Mouse (Mus musculus) liver, embryonic 15.5 days (tissue): ENCODE data around the gene Tmed1. TPM values are rescaled to one million over a fixed set of nuclear protein-coding genes. Genes with fewer than 3 reads are reported as not detected.
"Not testable (repeated sequence)": the region's sequence is repeated elsewhere in the genome, so short reads cannot be mapped to it uniquely, and the experiment has no call there.

Source experiments
- ATAC-seq: fragments of 200-750 bp; cut with Nextera tagmentation; 2 replicates; pipeline ENCODE4 v1.8.0; 2017; ENCODE audit warnings: moderate number of reproducible peaks, mild to moderate bottlenecking, moderate library complexity; ENCODE audit not compliant: insufficient read depth
- H3K27ac ChIP-seq: fragments of 300-500 bp; sonication (generic); replicated peaks from 2 replicates; pipeline ENCODE4 v1.5.1; 2015; ENCODE audit warnings: mild to moderate bottlenecking, inconsistent platforms
- H3K27me3 ChIP-seq: fragments of 300-500 bp; sonication (generic); 2 replicates; pipeline ENCODE4 v1.6.1; 2015; ENCODE audit warnings: mild to moderate bottlenecking, inconsistent platforms
- H3K36me3 ChIP-seq: fragments of 300-500 bp; sonication (generic); replicated peaks from 2 replicates; pipeline ENCODE4 v1.6.1; 2015; ENCODE audit warnings: moderate library complexity, mild to moderate bottlenecking, inconsistent platforms
- H3K4me1 ChIP-seq: fragments of 300-500 bp; sonication (generic); replicated peaks from 2 replicates; pipeline ENCODE4 v1.6.1; 2015; ENCODE audit warnings: inconsistent platforms
- H3K4me2 ChIP-seq: fragments of 300-500 bp; sonication (generic); 2 replicates; pipeline ENCODE4 v1.6.1; 2015; ENCODE audit warnings: moderate library complexity, mild to moderate bottlenecking, inconsistent platforms
- H3K4me3 ChIP-seq: fragments of 300-500 bp; sonication (generic); replicated peaks from 2 replicates; pipeline ENCODE4 v1.5.1; 2015; ENCODE audit warnings: mild to moderate bottlenecking, inconsistent platforms
- H3K9ac ChIP-seq: fragments of 300-500 bp; sonication (generic); 2 replicates; pipeline ENCODE4 v1.6.1; 2015; ENCODE audit warnings: moderate library complexity, mild to moderate bottlenecking, inconsistent platforms
- H3K9me3 ChIP-seq: fragments of 300-500 bp; sonication (generic); replicated peaks from 2 replicates; pipeline ENCODE4 v1.6.1; 2016; ENCODE audit warnings: inconsistent platforms
- WGBS: fragments of 180-500 bp; shearing (Covaris S2); methylation state at CpG from one replicate; pipeline ENCODE4 v1.1.7; 2015; ENCODE audit warnings: mixed read lengths; ENCODE audit not compliant: insufficient replicate concordance; 5-methylcytosine and 5-hydroxymethylcytosine counted together
- polyA plus RNA-seq: library from polyadenylated mRNA; unstranded; fragments of >200 nt; fragmentation: Nextera tagmentation; extraction: Ambion mirVana; gene quantifications from 2 replicates; pipeline ENCODE4 v1.2.1, GENCODE M21; 2015

Tmed1 gene
- polyA plus RNA-seq, 1 experiment from 2014 or later: 31.5 TPM

- H3K27ac ChIP-seq: peak overlapping the region; percentile 95
- peak; percentile 86 for ATAC-seq
- peaks cover 45% of the 10 kb centered on the region for H3K4me1 ChIP-seq
- peak overlapping the region; percentile 78 for H3K4me3 ChIP-seq
- H3K9ac ChIP-seq: peak overlapping the region; percentile 69
- peak overlapping the region; percentile 95 for H3K4me2 ChIP-seq
- H3K36me3 ChIP-seq: peaks cover 14% of the 10 kb centered on the region
- H3K27me3 ChIP-seq: no peaks in the 10 kb centered on the region
- H3K9me3 ChIP-seq: no peaks in the 10 kb centered on the region
- WGBS: under 1% methylated on average over 65 of the region's 67 CpGs
Observed at GRCm38 (mm10) chr9:21545916-21546788, 36.1 kb upstream of the Tmed1 start.

GRCm38 (mm10) chr9:21545351-21545915, 35.4 kb upstream of the Tmed1 start:
- H3K27ac ChIP-seq: peak overlapping the region; percentile 95
- H3K9me3 ChIP-seq: no peaks in the 10 kb centered on the region
- no peaks in the 10 kb centered on the region for H3K27me3 ChIP-seq
- H3K4me1 ChIP-seq: peaks cover 42% of the 10 kb centered on the region
- H3K36me3 ChIP-seq: peaks cover 9% of the 10 kb centered on the region
- peak overlapping the region; percentile 78 for H3K4me3 ChIP-seq
- peak; percentile 53 for ATAC-seq
- WGBS: 16% methylated on average over 9 of the region's 9 CpGs
- peak overlapping the region; percentile 69; the same call in 1 of the 2 replicates for H3K9ac ChIP-seq
- H3K4me2 ChIP-seq: peak overlapping the region; percentile 95

DNA sequence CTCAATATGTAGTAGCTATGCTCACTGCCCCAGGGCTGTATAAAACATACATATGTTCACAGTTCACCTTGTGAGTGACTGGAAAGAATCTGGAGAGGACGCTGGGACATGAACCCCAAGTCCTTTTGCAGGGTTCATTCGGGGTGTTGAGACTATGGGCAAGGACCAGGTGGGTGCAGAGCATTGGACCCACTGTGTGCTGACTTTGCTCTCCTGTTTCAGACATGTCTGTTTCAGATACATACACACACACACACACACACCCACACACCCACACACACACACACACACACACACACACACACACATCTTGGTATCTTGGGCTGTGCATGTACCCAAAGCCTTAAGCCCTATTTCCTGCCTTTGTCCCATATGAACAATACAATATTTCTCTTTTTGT, 31.9 kb upstream of the Tmed1 start:
- not testable (repeated sequence) for H3K9me3 ChIP-seq, ATAC-seq, H3K9ac ChIP-seq, H3K27ac ChIP-seq, H3K4me3 ChIP-seq, H3K4me2 ChIP-seq, H3K36me3 ChIP-seq, H3K27me3 ChIP-seq
- peaks cover 28% of the 10 kb centered on the region for H3K4me1 ChIP-seq
- WGBS: 80% methylated on average over 2 of the region's 2 CpGs

DNA sequence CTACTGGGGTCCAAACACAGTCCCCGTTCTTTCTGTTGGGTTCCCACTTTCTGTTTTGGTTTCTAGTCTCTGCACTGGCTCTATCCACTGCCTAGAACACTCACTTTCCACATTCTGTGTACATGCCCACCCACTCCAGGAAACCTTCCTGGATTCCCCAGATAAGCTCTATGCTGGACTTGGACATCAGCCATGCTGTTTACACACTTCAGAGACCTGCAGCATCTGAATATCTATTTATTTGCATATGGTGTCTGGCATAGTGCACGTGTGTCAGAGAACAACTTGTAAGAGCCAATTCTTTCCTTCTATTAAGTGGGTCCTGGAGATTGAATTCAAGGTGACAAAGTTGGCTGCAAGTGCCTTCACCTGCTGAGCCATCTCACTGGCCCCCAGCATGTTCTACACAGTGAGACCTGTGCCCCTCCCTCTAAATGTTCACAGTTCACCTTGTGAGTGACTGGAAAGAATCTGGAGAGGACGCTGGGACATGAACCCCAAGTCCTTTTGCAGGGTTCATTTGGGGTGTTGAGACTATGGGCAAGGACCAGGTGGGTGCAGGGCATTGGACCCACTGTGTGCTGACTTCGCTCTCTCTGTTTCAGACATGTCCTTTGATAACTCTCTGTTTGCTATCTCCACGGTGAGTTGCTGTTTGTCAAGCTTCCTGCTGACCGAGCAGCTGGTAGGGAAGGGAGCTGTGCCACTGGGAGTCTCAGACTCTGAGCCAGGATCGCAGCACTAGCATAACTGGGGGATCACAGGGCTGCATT, 30.1 kb upstream of the Tmed1 start:
- H3K4me1 ChIP-seq: peaks cover 26% of the 10 kb centered on the region
- H3K4me3 ChIP-seq: no peak overlapping the region
- H3K27ac ChIP-seq: no peak overlapping the region
- whole genome bisulfite sequencing: 49% methylated on average over 7 of the region's 7 CpGs
- no peaks in the 10 kb centered on the region for H3K27me3 ChIP-seq
- no peak overlapping the region for H3K9ac ChIP-seq
- H3K9me3 ChIP-seq: no peaks in the 10 kb centered on the region
- H3K36me3 ChIP-seq: no peaks in the 10 kb centered on the region
- no peak overlapping the region for H3K4me2 ChIP-seq
- no peak for ATAC-seq

GRCm38 (mm10) chr9:21537009-21537408, 27.0 kb upstream of the Tmed1 start:
- Histone ChIP-seq H3K9ac (no peak overlapping the region), H3K4me2 (no peak overlapping the region), H3K9me3 (no peaks in the 10 kb centered on the region), H3K27me3 (no peaks in the 10 kb centered on the region), H3K27ac (no peak overlapping the region), H3K4me3 (no peak overlapping the region), H3K36me3 (no peaks in the 10 kb centered on the region), H3K4me1 (peaks cover 20% of the 10 kb centered on the region)
- no peak for ATAC-seq
- 62% methylated on average over 4 of the region's 4 CpGs for whole genome bisulfite sequencing

DNA sequence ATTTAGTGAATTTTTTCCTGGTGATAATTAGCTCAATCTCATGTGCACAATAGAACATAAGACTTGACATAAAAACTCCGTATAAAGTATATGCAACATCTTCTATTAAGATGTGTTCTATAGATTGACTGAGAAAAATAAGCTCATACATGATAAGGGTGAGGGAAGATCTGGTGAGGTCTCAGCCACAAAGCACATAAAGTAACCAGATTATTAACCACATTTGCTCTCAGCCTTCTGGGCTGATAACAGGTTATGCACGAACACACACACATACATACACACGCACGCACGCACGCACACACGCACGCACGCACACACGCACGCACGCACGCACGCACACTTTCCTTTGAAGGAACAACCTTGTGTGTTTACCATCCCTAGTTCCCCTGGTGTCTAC, 26.4 kb upstream of the Tmed1 start:
- Histone ChIP-seq H3K36me3 (no peaks in the 10 kb centered on the region), H3K9me3 (no peaks in the 10 kb centered on the region), H3K4me3 (no peak overlapping the region), H3K9ac (no peak overlapping the region), H3K27ac (no peak overlapping the region), H3K27me3 (no peaks in the 10 kb centered on the region), H3K4me2 (no peak overlapping the region), H3K4me1 (peaks cover 20% of the 10 kb centered on the region)
- ATAC-seq: no peak
- WGBS: 60% methylated on average over 14 of the region's 14 CpGs

- 0 out of 2 replicates have a peak overlapping the region, but pooled peaks have one; percentile 14 for H3K27ac ChIP-seq
- no peaks in the 10 kb centered on the region for H3K9me3 ChIP-seq
- no peaks in the 10 kb centered on the region for H3K27me3 ChIP-seq
- H3K4me1 ChIP-seq: no peaks in the 10 kb centered on the region
- ATAC-seq: peak; percentile 53
- H3K9ac ChIP-seq: no peak overlapping the region
- no peak overlapping the region for H3K4me3 ChIP-seq
- peak overlapping the region; percentile 25; the same call in 1 of the 2 replicates for H3K4me2 ChIP-seq
- no peaks in the 10 kb centered on the region for H3K36me3 ChIP-seq
- 14% methylated on average over 1 of the region's 1 CpGs for WGBS
Observed at GRCm38 (mm10) chr9:21527917-21528324, 17.9 kb upstream of the Tmed1 start.

DNA sequence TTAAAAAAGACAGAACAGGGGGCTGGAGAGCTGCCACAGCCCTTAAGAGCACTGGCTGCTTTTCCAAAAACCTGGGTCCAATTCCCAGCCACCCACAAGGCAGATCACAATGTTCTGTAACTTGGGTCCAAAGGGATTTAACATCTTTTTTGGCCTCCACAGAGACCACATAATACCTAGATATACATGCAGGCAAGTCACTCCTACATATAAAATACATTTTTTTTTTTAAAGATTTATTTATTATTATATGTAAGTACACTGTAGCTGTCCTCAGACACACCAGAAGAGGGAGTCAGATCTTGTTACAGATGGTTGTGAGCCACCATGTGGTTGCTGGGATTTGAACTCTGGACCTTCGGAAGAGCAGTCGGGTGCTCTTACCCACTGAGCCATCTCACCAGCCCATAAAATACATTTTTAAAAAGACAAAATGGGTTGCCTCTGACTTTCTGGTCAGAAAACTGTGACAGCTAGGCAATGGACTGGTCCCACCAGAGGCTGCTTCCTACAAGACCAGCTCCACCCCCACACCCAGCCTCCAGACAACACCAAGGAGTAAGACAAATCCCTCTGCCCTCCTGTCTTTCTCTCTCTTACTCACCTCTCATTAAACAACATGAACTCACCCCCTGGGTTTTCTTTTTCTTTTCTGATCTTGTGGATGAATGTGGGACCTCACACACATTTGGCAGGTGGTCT, 17.2 kb upstream of the Tmed1 start:
- 86% methylated on average over 2 of the region's 2 CpGs for WGBS
- no peaks in the 10 kb centered on the region for H3K4me1 ChIP-seq
- H3K9me3 ChIP-seq: no peaks in the 10 kb centered on the region
- no peak for ATAC-seq
- H3K27ac ChIP-seq: 0 out of 2 replicates have a peak overlapping the region, but pooled peaks have one; percentile 14
- 0 out of 2 replicates have a peak overlapping the region, but pooled peaks have one; percentile 39 for H3K4me3 ChIP-seq
- H3K36me3 ChIP-seq: no peaks in the 10 kb centered on the region
- H3K4me2 ChIP-seq: peak overlapping the region; percentile 25; the same call in 1 of the 2 replicates
- H3K27me3 ChIP-seq: no peaks in the 10 kb centered on the region
- H3K9ac ChIP-seq: no peak overlapping the region

- Histone ChIP-seq H3K4me1 (no peaks in the 10 kb centered on the region), H3K27ac (peak overlapping the region; percentile 70; the same call in 1 of the 2 replicates), H3K27me3 (no peaks in the 10 kb centered on the region), H3K9ac (no peak overlapping the region), H3K4me3 (peak overlapping the region; percentile 39), H3K9me3 (no peaks in the 10 kb centered on the region), H3K4me2 (no peak overlapping the region), H3K36me3 (no peaks in the 10 kb centered on the region)
- ATAC-seq: no peak
- 30% methylated on average over 3 of the region's 3 CpGs for WGBS
Observed at GRCm38 (mm10) chr9:21526634-21526944, 16.5 kb upstream of the Tmed1 start.

GRCm38 (mm10) chr9:21525937-21526633, 16.0 kb upstream of the Tmed1 start, which contains the start of gene AB124611:
Gene AB124611 (plus strand): TSS chr9:21526176.
- Histone ChIP-seq H3K36me3 (no peaks in the 10 kb centered on the region), H3K9me3 (no peaks in the 10 kb centered on the region), H3K4me3 (peak within 1 kb of the TSS; percentile 39), H3K27ac (peak within 1 kb of the TSS; percentile 70), H3K4me1 (no peaks in the 10 kb centered on the region), H3K4me2 (peak within 1 kb of the TSS; percentile 29), H3K9ac (no peak within 1 kb of the TSS), H3K27me3 (no peaks in the 10 kb centered on the region)
- 31% methylated on average over 14 of the region's 14 CpGs for WGBS
- ATAC-seq: peak; percentile 14; the same call in 1 of the 2 replicates
